Mouse (Mus musculus) kidney, embryonic 14.5 days (tissue): ENCODE results near the gene Resf1. TPM values are rescaled to one million over a fixed set of nuclear protein-coding genes. Genes with fewer than 3 reads are reported as not detected.
"Not testable (repeated sequence)": the region's sequence is repeated elsewhere in the genome, so short reads cannot be mapped to it uniquely, and the experiment has no call there.

ENCODE experiments used
- ATAC-seq: fragments of 200-750 bp; cut with Nextera tagmentation; 2 replicates; pipeline ENCODE4 v1.8.0; 2017; ENCODE audit warnings: moderate number of reproducible peaks, mild to moderate bottlenecking, moderate TSS enrichment, moderate library complexity; ENCODE audit not compliant: low FRiP score, low TSS enrichment
- H3K27ac ChIP-seq: fragments of 300-500 bp; sonication (generic); 2 replicates; pipeline ENCODE4 v1.5.1; 2014; ENCODE audit warnings: low read depth, mild to moderate bottlenecking, low read length, moderate library complexity, mixed read lengths
- H3K27me3 ChIP-seq: fragments of 300-500 bp; sonication (generic); 2 replicates; pipeline ENCODE4 v1.6.1; 2014; ENCODE audit warnings: mild to moderate bottlenecking, low read length; ENCODE audit not compliant: control insufficient read depth, insufficient read depth
- H3K36me3 ChIP-seq: fragments of 300-500 bp; sonication (generic); 2 replicates; pipeline ENCODE4 v1.6.1; 2014; ENCODE audit warnings: low read length, mixed read lengths; ENCODE audit not compliant: control insufficient read depth, insufficient read depth
- H3K4me1 ChIP-seq: fragments of 300-500 bp; sonication (generic); 2 replicates; pipeline ENCODE4 v1.6.1; 2014; ENCODE audit warnings: low read length, mixed read lengths; ENCODE audit not compliant: control insufficient read depth, insufficient read depth
- H3K4me2 ChIP-seq: fragments of 300-500 bp; sonication (generic); replicated peaks from 2 replicates; pipeline ENCODE4 v1.6.1; 2014; ENCODE audit warnings: low read depth, mild to moderate bottlenecking, low read length
- H3K4me3 ChIP-seq: fragments of 300-500 bp; sonication (generic); 2 replicates; pipeline ENCODE4 v1.5.1; 2014; ENCODE audit warnings: mild to moderate bottlenecking, low read length
- H3K9ac ChIP-seq: fragments of 300-500 bp; sonication (generic); 2 replicates; pipeline ENCODE4 v1.6.1; 2014; ENCODE audit warnings: low read depth, mild to moderate bottlenecking, low read length, moderate library complexity
- H3K9me3 ChIP-seq: fragments of 300-500 bp; sonication (generic); 2 replicates; pipeline ENCODE4 v1.6.1; 2016; ENCODE audit warnings: low read length; ENCODE audit not compliant: control insufficient read depth
- WGBS: fragments of 180-500 bp; shearing (Covaris S2); extraction: QIAGEN DNeasy Blood & Tissue Kit; methylation state at CpG from one replicate; pipeline ENCODE4 v1.1.7; 2014; 5-methylcytosine and 5-hydroxymethylcytosine counted together
- polyA plus RNA-seq: library from polyadenylated mRNA; unstranded; fragments of >200 nt; fragmentation: Nextera tagmentation; extraction: Ambion mirVana; gene quantifications from 2 replicates; pipeline ENCODE4 v1.2.1, GENCODE M21; 2014

Resf1 gene
- polyA plus RNA-seq, 1 experiment from 2014 or later, result 69.5 TPM

DNA sequence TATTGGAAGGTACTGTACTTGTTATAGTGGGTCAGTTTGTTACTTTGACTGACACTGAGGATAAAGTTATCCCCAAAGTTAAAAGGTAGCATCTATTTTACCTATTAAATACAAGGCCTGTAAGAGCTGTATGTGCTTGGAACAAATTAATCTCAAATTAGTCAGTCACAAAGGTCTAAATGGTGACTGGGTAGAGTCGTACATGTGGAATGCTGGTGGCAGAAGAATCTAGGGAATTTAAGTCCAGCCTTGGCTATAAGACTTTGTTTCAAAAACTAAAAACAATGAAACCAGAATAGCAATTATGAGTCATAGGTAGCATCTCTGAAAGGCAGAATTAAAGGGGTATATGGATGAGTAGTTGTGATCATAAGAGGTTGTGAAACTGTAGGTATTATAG lies 21.1 kb downstream of the Resf1 start:
- Histone ChIP-seq H3K4me3 (no peak overlapping the region), H3K4me2 (no peak overlapping the region), H3K4me1 (no peaks in the 10 kb centered on the region), H3K9me3 (no peaks in the 10 kb centered on the region), H3K27ac (no peak overlapping the region), H3K27me3 (no peaks in the 10 kb centered on the region), H3K36me3 (peaks cover 73% of the 10 kb centered on the region), H3K9ac (no peak overlapping the region)
- no peak for ATAC-seq
- 90% methylated on average over 1 of the region's 1 CpGs for WGBS

DNA sequence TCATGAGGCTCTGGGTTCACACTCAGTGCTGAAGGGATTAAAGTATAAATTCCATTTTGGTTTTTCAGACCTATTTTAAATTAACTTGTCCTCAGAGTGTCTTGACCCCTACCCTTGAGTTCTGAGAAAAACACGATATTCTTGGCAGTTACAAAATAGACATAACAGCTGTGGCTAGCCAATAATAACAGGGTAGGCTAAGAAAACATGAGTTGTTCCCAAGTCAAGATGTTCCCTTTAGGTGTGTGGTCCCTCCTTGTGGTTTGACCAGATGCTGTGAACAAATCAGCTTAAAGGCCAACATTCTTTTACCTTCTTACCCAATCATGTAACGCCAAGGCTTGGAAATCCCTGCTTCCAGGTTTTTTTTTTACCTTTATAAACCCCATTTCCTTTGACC lies 23.8 kb downstream of the Resf1 start:
- WGBS, result 82% methylated on average over 2 of the region's 2 CpGs
- ATAC-seq, result no peak

DNA sequence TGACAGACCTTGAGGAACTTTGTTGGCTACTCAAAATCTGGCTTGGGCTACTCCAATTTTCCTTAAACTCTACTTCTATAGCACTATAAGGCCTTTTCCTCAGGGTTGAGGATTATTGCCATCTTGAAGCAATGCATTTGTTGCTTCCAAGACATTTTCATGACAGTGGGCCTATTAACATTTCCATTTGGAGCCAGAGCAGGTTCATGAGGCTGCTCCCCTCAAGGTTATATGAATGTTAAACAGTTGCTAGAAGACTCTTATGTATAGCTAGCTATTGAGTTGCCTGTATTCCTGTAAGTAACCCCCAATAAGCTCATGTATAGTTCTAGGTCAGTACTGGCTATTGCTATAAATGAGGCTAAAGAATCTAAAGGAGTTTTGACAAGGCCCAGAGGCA lies 28.8 kb downstream of the Resf1 start:
- no peak for ATAC-seq
- H3K9ac ChIP-seq, result no peak overlapping the region
- no peaks in the 10 kb centered on the region for H3K27me3 ChIP-seq
- peaks cover 29% of the 10 kb centered on the region; the same call in 1 of the 2 replicates for H3K36me3 ChIP-seq
- H3K4me1 ChIP-seq, result no peaks in the 10 kb centered on the region
- no peaks in the 10 kb centered on the region; the same call in 1 of the 2 replicates for H3K9me3 ChIP-seq
- no peak overlapping the region for H3K4me2 ChIP-seq
- no peak overlapping the region for H3K27ac ChIP-seq
- H3K4me3 ChIP-seq, result no peak overlapping the region

More for the DNA sequence above, 23.8 kb downstream of the Resf1 start:
- Histone ChIP-seq H3K9ac (no peak overlapping the region), H3K27me3 (no peaks in the 10 kb centered on the region), H3K36me3 (peaks cover 58% of the 10 kb centered on the region), H3K4me2 (no peak overlapping the region), H3K9me3 (no peaks in the 10 kb centered on the region), H3K27ac (no peak overlapping the region), H3K4me3 (no peak overlapping the region), H3K4me1 (no peaks in the 10 kb centered on the region)

DNA sequence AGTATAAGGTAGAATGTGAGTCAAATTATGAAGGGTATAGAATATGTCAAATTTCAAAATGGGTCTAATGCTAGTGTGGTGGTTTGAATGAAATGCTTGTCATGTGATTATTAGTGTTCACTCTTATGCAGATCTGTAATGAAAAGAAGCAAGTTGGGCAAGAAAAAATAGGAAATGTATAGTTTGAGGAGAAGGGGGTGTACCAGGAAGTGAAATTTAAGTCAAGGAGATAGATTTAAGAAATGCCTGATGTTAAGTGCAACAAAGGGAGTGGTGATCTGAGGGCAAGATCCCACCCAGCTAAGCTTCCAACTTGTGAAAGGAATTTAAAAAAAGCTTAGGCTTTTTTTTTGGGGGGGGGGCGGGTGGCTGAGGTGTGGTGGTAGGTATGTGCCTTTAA lies 29.4 kb downstream of the Resf1 start:
- no peaks in the 10 kb centered on the region; the same call in 1 of the 2 replicates for H3K9me3 ChIP-seq
- ATAC-seq, result no peak
- H3K4me3 ChIP-seq, result no peak overlapping the region
- no peaks in the 10 kb centered on the region for H3K4me1 ChIP-seq
- no peak overlapping the region for H3K4me2 ChIP-seq
- H3K27ac ChIP-seq, result no peak overlapping the region
- WGBS, result 100% methylated on average over 1 of the region's 1 CpGs
- no peak overlapping the region for H3K9ac ChIP-seq
- no peaks in the 10 kb centered on the region for H3K27me3 ChIP-seq
- H3K36me3 ChIP-seq, result peaks cover 22% of the 10 kb centered on the region; the same call in 1 of the 2 replicates

DNA sequence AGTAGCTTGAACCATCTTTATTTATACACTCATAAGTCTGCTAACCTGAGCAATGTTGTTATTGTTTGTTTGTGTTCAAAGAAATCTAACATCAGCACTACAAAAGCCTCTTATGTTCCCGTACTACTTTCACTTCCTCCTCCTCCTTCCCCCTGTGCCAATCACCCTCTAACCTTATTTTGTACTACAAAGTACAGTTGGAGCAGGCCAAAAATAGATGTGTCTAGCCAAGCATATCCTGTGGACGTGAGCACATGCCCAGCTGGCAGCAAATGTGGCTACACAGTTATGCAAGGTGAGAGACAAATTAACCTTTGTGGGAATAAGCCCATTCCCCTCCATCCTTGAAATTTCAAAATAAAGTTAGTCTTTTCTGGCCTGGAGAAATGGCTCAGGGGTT lies 34.6 kb downstream of the Resf1 start:
- Histone ChIP-seq H3K9ac (no peak overlapping the region), H3K27me3 (no peaks in the 10 kb centered on the region), H3K27ac (no peak overlapping the region), H3K9me3 (no peaks in the 10 kb centered on the region; the same call in 1 of the 2 replicates), H3K4me1 (no peaks in the 10 kb centered on the region), H3K36me3 (no peaks in the 10 kb centered on the region), H3K4me3 (no peak overlapping the region), H3K4me2 (no peak overlapping the region)
- WGBS, result 40% methylated on average over 2 of the region's 2 CpGs
- no peak for ATAC-seq

DNA sequence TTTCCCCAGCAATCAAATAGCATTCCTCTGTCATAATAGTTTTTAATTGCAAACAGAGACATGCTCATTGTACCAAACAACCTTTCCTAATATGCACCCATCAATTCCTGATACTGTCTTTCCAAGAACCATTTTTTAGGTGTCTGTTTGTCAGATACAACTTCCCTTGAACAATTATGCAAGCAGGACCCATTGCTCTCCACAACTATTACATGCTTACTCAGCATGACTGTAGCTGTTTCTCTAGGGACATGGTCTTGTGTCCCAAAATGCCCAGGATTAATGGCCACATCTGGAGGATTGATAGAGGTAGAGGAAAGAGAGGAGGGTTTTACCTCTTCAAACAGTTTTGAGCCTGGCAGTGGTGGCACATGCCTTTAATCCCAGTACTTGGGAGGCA lies 35.2 kb downstream of the Resf1 start:
- Histone ChIP-seq H3K4me3 (no peak overlapping the region), H3K4me1 (no peaks in the 10 kb centered on the region), H3K9me3 (no peaks in the 10 kb centered on the region; the same call in 1 of the 2 replicates), H3K36me3 (no peaks in the 10 kb centered on the region), H3K9ac (no peak overlapping the region), H3K27ac (no peak overlapping the region), H3K4me2 (no peak overlapping the region), H3K27me3 (no peaks in the 10 kb centered on the region)
- no peak for ATAC-seq

DNA sequence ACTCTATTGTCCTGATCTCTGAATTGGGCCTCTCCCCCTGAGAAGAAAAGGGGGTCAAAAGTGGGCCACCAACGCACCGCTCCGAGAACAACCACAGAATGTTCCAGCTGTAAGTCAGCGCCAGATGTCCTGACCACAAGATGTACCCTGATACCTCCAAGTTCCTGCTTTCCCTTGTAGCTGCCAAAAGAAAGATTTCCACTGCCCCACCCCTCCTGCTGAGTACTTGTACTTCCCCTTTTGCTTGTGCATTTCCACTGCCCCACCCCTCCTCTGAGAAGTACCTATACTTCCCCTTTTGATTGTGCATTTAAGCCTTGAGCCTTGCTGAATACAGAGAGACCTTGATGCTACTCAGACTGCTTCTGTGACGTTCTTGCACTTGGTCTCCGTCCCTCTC lies 39.0 kb downstream of the Resf1 start:
- not testable (repeated sequence) for H3K4me2 ChIP-seq, ATAC-seq, H3K9ac ChIP-seq, H3K9me3 ChIP-seq, H3K27me3 ChIP-seq, H3K4me1 ChIP-seq, H3K4me3 ChIP-seq, H3K27ac ChIP-seq, H3K36me3 ChIP-seq
- 94% methylated on average over 6 of the region's 6 CpGs for WGBS

DNA sequence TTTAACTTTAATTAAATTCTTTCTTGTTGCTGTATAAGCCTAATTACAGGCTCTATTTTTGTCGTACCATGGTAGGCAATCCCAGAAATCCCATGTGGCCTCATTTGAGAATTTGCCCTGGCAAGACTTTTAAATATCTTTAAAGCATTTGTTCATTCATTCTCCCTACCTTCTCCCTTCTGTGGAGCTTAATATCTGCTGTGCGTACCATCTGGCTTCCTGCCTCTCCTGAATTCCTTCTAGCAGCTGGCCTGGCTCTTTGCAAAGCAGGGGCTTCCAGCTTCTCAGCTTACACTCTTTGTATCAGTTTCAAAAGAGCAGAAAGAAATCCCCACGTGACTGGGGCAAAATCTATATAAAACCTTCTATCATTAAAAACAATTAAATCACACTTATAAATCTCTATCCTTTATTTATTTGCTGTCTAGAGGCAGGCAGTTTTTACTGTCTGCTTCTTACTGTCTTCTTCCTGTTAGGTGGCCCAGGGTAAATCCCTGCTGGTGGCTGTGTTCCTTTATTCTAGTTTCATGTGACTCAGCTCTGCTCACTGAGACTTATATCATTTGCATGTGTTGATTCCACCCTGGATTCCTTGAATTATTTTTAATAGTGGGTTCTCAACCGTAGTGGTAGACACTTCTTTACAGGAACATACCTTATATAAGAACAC lies 45.7 kb downstream of the Resf1 start:
- no peaks in the 10 kb centered on the region for H3K4me1 ChIP-seq
- H3K36me3 ChIP-seq, result no peaks in the 10 kb centered on the region
- 61% methylated on average over 4 of the region's 4 CpGs for WGBS
- no peak overlapping the region for H3K4me3 ChIP-seq
- ATAC-seq, result no peak
- no peak overlapping the region for H3K27ac ChIP-seq
- H3K9ac ChIP-seq, result no peak overlapping the region
- H3K4me2 ChIP-seq, result no peak overlapping the region
- H3K9me3 ChIP-seq, result no peaks in the 10 kb centered on the region; the same call in 1 of the 2 replicates
- H3K27me3 ChIP-seq, result no peaks in the 10 kb centered on the region

DNA sequence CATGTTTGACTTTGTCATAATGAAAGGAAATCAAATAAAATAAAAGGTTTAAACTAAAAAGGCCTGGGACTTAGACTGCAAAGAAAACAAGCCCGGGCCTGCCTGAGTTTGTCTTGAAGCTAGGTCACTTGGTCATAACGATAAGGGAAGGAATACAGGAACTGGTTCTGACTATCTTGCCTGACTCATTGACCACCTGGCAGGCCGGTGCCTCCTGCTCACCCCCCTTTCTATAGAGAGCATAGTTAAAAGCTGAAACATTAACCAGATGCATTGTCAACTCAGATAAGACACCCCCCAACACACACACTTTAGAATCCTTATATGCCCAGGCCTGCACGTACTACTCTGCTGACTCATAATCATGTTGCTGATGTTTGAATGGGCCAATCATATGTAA lies 46.6 kb downstream of the Resf1 start:
- 78% methylated on average over 4 of the region's 4 CpGs for WGBS

More for the DNA sequence above, 46.6 kb downstream of the Resf1 start:
- H3K9me3 ChIP-seq, H3K9ac ChIP-seq, H3K4me3 ChIP-seq, H3K4me1 ChIP-seq, H3K36me3 ChIP-seq, ATAC-seq, H3K27ac ChIP-seq, H3K4me2 ChIP-seq, H3K27me3 ChIP-seq: not testable (repeated sequence)
